Mouse (Mus musculus): ENCODE results near the gene 1700067K01Rik.

DNA sequence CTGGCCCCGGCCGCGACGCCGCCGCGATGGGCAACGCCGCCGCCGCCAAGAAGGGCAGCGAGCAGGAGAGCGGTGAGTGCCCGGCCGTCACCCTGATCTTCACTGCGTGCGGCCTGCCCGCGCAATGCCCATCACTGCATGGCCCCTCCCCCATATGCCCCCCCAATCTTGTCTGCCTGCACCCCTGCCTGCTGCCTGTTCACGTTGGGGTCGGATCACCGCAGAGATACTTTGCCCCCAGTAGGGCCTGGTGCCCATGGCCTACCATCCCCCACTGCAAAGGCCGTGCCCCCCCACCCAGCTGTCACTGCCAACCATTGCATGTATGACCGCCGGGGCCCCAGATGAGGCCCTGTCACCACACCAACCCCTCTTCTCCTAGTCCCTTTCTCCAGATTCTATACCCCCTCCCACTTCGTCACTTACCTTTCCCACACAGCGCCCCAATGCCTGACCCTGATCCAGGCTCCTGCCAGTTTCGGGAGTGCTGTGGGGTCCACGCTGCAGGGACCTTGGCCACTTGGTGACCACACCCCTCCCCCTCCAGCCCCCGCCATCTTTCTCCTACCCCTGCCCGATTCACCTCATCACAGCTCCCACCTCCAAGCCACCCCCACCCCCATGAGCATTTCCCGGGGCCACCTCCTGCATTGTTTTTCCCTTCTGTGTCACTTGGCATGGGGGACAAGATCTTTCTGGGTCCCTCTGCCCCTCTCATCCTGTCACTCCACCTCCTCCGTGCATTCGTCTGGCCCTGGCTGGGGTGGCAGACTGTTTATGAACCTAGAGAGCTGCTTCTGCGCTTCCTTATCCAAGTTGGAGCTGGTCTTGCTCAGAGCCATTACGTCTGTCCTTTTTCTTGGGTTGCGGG, 27.9 kb upstream of the 1700067K01Rik start:
- no peak for TF ChIP-seq CTCF (IDR thresholded peaks at IDR 0.05; ENCODE audit: control insufficient read depth, insufficient read depth, insufficient read length)
- no peak for TF ChIP-seq USF1 (IDR thresholded peaks at IDR 0.05; ENCODE audit: low read depth)
- no peak for TF ChIP-seq MAX (IDR thresholded peaks at IDR 0.05)
- TF ChIP-seq MYOD1 (IDR thresholded peaks at IDR 0.05; ENCODE audit: control insufficient read depth, insufficient read length, low read depth), result peak; percentile 59
